Mouse (Mus musculus) hindbrain, embryonic 14.5 days (tissue): ENCODE data around the gene Hoxd12. TPM values are rescaled to one million over a fixed set of nuclear protein-coding genes. Genes with fewer than 3 reads are reported as not detected.
A peak's percentile ranks its signal among the peaks of the same experiment; 100 is the strongest.

Experiments
- ATAC-seq: fragments of 200-750 bp; cut with Nextera tagmentation; 2 replicates; pipeline ENCODE4 v1.8.0; 2017; ENCODE audit warnings: moderate number of reproducible peaks, mild to moderate bottlenecking, moderate TSS enrichment, moderate library complexity; ENCODE audit not compliant: low FRiP score
- DNase-seq: peaks from one replicate; pipeline ENCODE4 v3.0.0-alpha.2; 2015; ENCODE audit warnings: low spot score
- H3K27ac ChIP-seq: fragments of 300-500 bp; sonication (generic); 2 replicates; pipeline ENCODE4 v1.5.1; 2014; ENCODE audit warnings: mild to moderate bottlenecking, moderate library complexity
- H3K27me3 ChIP-seq: fragments of 300-500 bp; sonication (generic); 2 replicates; pipeline ENCODE4 v1.6.1; 2014; ENCODE audit warnings: mild to moderate bottlenecking, low read length, mixed read lengths; ENCODE audit not compliant: control insufficient read depth, insufficient read depth
- H3K36me3 ChIP-seq: fragments of 300-500 bp; sonication (generic); replicated peaks from 2 replicates; pipeline ENCODE4 v1.6.1; 2014; ENCODE audit not compliant: control insufficient read depth, insufficient read depth
- H3K4me1 ChIP-seq: fragments of 300-500 bp; sonication (generic); replicated peaks from 2 replicates; pipeline ENCODE4 v1.6.1; 2014; ENCODE audit warnings: antibody characterized with exemption, low read length, mixed read lengths; ENCODE audit not compliant: control insufficient read depth, insufficient read depth
- H3K4me2 ChIP-seq: fragments of 300-500 bp; sonication (generic); replicated peaks from 2 replicates; pipeline ENCODE4 v1.6.1; 2014; ENCODE audit warnings: mild to moderate bottlenecking, moderate library complexity
- H3K4me3 ChIP-seq: fragments of 300-500 bp; sonication (generic); replicated peaks from 2 replicates; pipeline ENCODE4 v1.5.1; 2014; ENCODE audit warnings: mild to moderate bottlenecking, low read length
- H3K9ac ChIP-seq: fragments of 300-500 bp; sonication (generic); 2 replicates; pipeline ENCODE4 v1.6.1; 2014
- H3K9me3 ChIP-seq: fragments of 300-500 bp; sonication (generic); 2 replicates; pipeline ENCODE4 v1.6.1; 2016; ENCODE audit warnings: low read length; ENCODE audit not compliant: control insufficient read depth
- WGBS: fragments of 180-500 bp; shearing (Covaris S2); extraction: QIAGEN DNeasy Blood & Tissue Kit; methylation state at CpG from one replicate; pipeline ENCODE4 v1.1.7; 2014; 5-methylcytosine and 5-hydroxymethylcytosine counted together
- polyA plus RNA-seq: library from polyadenylated mRNA; unstranded; fragments of >200 nt; fragmentation: Nextera tagmentation; extraction: Ambion mirVana; gene quantifications from 2 replicates; pipeline ENCODE4 v1.2.1, GENCODE M21; 2014

Gene Hoxd12
- polyA plus RNA-seq, 1 experiment from 2014 or later, result not detected

- no peak overlapping the region for H3K27ac ChIP-seq
- peaks cover 9% of the 10 kb centered on the region; the same call in 1 of the 2 replicates for H3K4me1 ChIP-seq
- H3K36me3 ChIP-seq, result no peaks in the 10 kb centered on the region
- peaks cover 99% of the 10 kb centered on the region for H3K27me3 ChIP-seq
- DNase-seq, result no peak
- no peaks in the 10 kb centered on the region for H3K9me3 ChIP-seq
- no peak overlapping the region for H3K9ac ChIP-seq
- 0 out of 2 replicates have a peak overlapping the region, but pooled peaks have one; percentile 2 for H3K4me2 ChIP-seq
- ATAC-seq, result no peak
- 11% methylated on average over 5 of the region's 5 CpGs for WGBS
- no peak overlapping the region for H3K4me3 ChIP-seq
These were observed 46.2 kb downstream of the Hoxd12 start for GRCm38 (mm10) chr2:74720955-74721491.

- DNase-seq, result no peak
- peaks cover 99% of the 10 kb centered on the region for H3K27me3 ChIP-seq
- peaks cover 14% of the 10 kb centered on the region; the same call in 1 of the 2 replicates for H3K4me1 ChIP-seq
These were observed 47.1 kb downstream of the Hoxd12 start for GRCm38 (mm10) chr2:74721882-74722281.

DNA sequence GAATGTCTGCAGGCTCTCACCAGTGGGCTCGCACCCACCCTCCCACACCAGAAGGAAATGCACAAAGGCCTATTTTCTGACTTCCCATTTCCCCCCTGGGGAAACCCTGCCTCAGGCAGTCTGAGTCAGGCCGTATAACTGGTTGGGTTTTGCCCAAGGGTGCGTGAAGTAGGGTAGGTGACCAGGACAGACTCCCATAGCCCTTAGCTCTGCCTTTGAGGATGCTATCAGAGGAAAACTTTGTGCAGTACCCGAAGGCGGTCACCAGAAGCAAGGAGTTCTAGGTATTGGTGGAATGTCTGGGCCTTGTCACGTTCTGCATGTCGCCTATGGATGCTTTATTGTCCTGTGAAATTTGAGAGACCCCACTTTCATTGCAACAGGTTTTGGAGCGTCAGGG lies 48.1 kb downstream of the Hoxd12 start:
- Histone ChIP-seq H3K9ac (peak overlapping the region; percentile 9; the same call in 1 of the 2 replicates), H3K27me3 (peaks cover 99% of the 10 kb centered on the region), H3K4me3 (no peak overlapping the region), H3K9me3 (no peaks in the 10 kb centered on the region), H3K4me1 (peaks cover 14% of the 10 kb centered on the region; the same call in 1 of the 2 replicates), H3K4me2 (peak overlapping the region; percentile 82), H3K27ac (no peak overlapping the region), H3K36me3 (no peaks in the 10 kb centered on the region)
- no peak for DNase-seq
- 6% methylated on average over 8 of the region's 8 CpGs for WGBS
- no peak for ATAC-seq

More at GRCm38 (mm10) chr2:74721882-74722281, 47.1 kb downstream of the Hoxd12 start:
- Histone ChIP-seq H3K4me3 (no peak overlapping the region), H3K4me2 (0 out of 2 replicates have a peak overlapping the region, but pooled peaks have one; percentile 82), H3K36me3 (no peaks in the 10 kb centered on the region), H3K9ac (no peak overlapping the region), H3K9me3 (no peaks in the 10 kb centered on the region), H3K27ac (no peak overlapping the region)
- 8% methylated on average over 6 of the region's 6 CpGs for WGBS
- no peak for ATAC-seq

- H3K9me3 ChIP-seq, result no peaks in the 10 kb centered on the region
- H3K4me2 ChIP-seq, result peak overlapping the region; percentile 82
- no peaks in the 10 kb centered on the region for H3K36me3 ChIP-seq
- peaks cover 14% of the 10 kb centered on the region for H3K4me1 ChIP-seq
- 0 out of 2 replicates have a peak overlapping the region, but pooled peaks have one; percentile 42 for H3K4me3 ChIP-seq
- ATAC-seq (no peak), DNase-seq (no peak)
- 12% methylated on average over 7 of the region's 7 CpGs for WGBS
- H3K27me3 ChIP-seq, result peaks cover 98% of the 10 kb centered on the region
- peak overlapping the region; percentile 91 for H3K27ac ChIP-seq
- peak overlapping the region; percentile 53; the same call in 1 of the 2 replicates for H3K9ac ChIP-seq
These were observed 49.6 kb downstream of the Hoxd12 start for GRCm38 (mm10) chr2:74724244-74725015.

DNA sequence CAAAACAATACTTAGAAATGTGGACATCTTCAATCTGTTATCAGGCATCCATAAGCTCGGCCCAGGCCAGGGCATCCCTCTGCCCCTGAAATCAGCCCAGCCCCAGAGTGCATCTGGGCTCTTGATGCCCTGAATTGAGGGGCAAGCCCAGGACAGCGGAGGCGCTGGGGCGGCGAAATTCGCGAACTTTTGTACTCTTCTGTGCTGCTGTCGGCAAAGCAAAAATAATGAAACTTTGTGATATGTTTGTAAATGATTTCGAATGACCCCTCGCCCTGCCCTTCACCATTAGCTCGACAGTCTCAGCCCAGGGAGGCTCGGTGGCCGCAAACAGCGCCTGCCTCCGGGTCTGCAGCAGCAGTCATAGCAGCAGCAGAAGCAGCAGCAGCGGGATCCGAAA lies 50.4 kb downstream of the Hoxd12 start:
- peaks cover 98% of the 10 kb centered on the region for H3K27me3 ChIP-seq
- peak overlapping the region; percentile 53 for H3K9ac ChIP-seq
- WGBS, result 3% methylated on average over 17 of the region's 17 CpGs

GRCm38 (mm10) chr2:74726551-74726950 lies 51.7 kb downstream of the Hoxd12 start, which contains the start of gene Gm28230:
Gene Gm28230 (plus strand): TSS chr2:74726728.
- Histone ChIP-seq H3K36me3 (no peaks in the 10 kb centered on the region), H3K4me2 (peak within 1 kb of the TSS; percentile 82), H3K9ac (peak within 1 kb of the TSS; percentile 75), H3K27me3 (peaks cover 97% of the 10 kb centered on the region), H3K4me1 (peaks cover 14% of the 10 kb centered on the region), H3K27ac (peak within 1 kb of the TSS; percentile 91), H3K9me3 (no peaks in the 10 kb centered on the region), H3K4me3 (peak within 1 kb of the TSS; percentile 42)
- 5% methylated on average over 5 of the region's 5 CpGs for WGBS
- DNase-seq (no peak), ATAC-seq (peak; percentile 42)

More for the DNA sequence above, 50.4 kb downstream of the Hoxd12 start:
- Histone ChIP-seq H3K36me3 (no peaks in the 10 kb centered on the region), H3K4me2 (peak overlapping the region; percentile 82), H3K9me3 (no peaks in the 10 kb centered on the region), H3K4me1 (peaks cover 14% of the 10 kb centered on the region), H3K27ac (peak overlapping the region; percentile 91), H3K4me3 (peak overlapping the region; percentile 42; the same call in 1 of the 2 replicates)
- no peak for DNase-seq
- ATAC-seq, result no peak

GRCm38 (mm10) chr2:74726973-74727639 lies 52.3 kb downstream of the Hoxd12 start:
- ATAC-seq, result peak; percentile 61
- Histone ChIP-seq H3K4me3 (peak overlapping the region; percentile 42), H3K4me1 (peaks cover 14% of the 10 kb centered on the region), H3K9ac (peak overlapping the region; percentile 75), H3K4me2 (peak overlapping the region; percentile 82), H3K27ac (peak overlapping the region; percentile 91), H3K9me3 (no peaks in the 10 kb centered on the region), H3K36me3 (no peaks in the 10 kb centered on the region), H3K27me3 (peaks cover 97% of the 10 kb centered on the region)
- under 1% methylated on average over 43 of the region's 43 CpGs for WGBS
- no peak for DNase-seq
